Mouse (Mus musculus): Measurements from ENCODE around the gene Taf1. TPM values are rescaled to one million over a fixed set of nuclear protein-coding genes. Genes with fewer than 3 reads are reported as not detected.

The Taf1 gene
- polyA plus RNA-seq, 2 experiments from 2014 or later: 20.9 to 24.0 TPM

Other genes with a start within 250 kb of the Taf1 start
- under 1 TPM in 1 of 2 experiments, not detected in 1; 0.33 TPM for gene Nlgn3, start 233.6 kb upstream of the Taf1 start, polyA plus RNA-seq (2017; shearing (Covaris generic))
- gene Gjb1, start 156.4 kb upstream of the Taf1 start, polyA plus RNA-seq (2017; shearing (Covaris generic)): not detected
- 10 to 100 TPM in 1 of 2 experiments, 1 to 10 TPM in 1; 9.2 to 15.3 TPM for gene Zmym3, start 111.9 kb upstream of the Taf1 start, polyA plus RNA-seq (2017; shearing (Covaris generic))
- gene Nono, start 103.4 kb upstream of the Taf1 start, polyA plus RNA-seq (2017; shearing (Covaris generic)): 100 to 1,000 TPM; 322 to 342 TPM
- 1 to 10 TPM in 1 of 2 experiments, under 1 TPM in 1; 0.61 to 1.0 TPM for gene Itgb1bp2, start 83.6 kb upstream of the Taf1 start, polyA plus RNA-seq (2017; shearing (Covaris generic))
- 100 to 1,000 TPM; 157 to 183 TPM for gene Ogt, start 107.3 kb downstream of the Taf1 start, polyA plus RNA-seq (2017; shearing (Covaris generic))
- gene Cxcr3, start 201.5 kb downstream of the Taf1 start, polyA plus RNA-seq (2017; shearing (Covaris generic)): 100 to 1,000 TPM; 250 to 251 TPM

Measured in activated CD4-positive, CD25-positive, alpha-beta regulatory T cell, adult 4 months (primary cell).